Mouse (Mus musculus) mature B cell (primary cell): Measurements from ENCODE around the gene Cntnap5a.

Source experiments
- in situ Hi-C: fragments of 300-500 bp; cut with MboI; formaldehyde crosslinking; loops from 2 replicates; pipeline ENCODE4 v1.14.3; 2019

Gene Cntnap5a

DNA sequence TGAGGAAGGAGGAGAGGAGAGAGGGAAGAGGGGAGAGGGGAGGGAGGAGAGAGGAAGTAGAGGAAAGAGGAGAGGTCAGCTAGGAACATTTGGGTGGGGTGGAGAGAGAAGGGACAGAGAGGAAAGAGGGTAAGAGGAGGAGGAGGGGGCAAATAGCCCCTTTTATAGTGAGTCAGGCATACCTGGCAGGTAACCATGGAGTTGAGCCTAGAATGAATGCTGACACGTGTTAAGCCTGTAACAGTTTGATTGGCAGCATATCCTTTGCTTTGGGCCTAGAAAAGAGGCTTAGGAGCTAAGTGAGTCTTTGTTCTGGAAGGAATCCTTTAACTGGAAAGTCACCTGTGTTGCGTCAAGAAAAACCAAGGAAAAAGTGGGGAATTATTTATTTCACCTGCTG is 681.6 kb downstream of the Cntnap5a start:
- in situ Hi-C loops: no loop called here

DNA sequence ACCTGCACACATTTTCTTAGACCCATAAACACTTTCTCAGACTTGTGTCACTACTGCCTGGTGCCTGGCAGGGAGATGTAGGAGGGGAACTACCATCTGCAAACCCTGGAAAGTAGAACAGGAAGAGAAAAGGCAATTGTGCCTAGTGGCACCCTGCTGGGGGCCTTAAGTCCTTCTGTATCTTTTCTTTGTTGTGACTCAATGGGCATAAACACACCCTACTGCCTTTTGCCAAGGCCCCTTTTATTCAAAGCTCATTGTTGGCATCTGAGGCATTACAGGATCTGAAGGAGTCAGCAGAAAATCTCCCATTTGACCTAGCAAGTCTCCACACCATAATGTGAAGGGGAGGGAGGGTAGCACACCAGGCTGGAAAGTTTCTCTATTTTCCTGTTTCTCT is 682.2 kb downstream of the Cntnap5a start:
- in situ Hi-C loops: no loop called here

DNA sequence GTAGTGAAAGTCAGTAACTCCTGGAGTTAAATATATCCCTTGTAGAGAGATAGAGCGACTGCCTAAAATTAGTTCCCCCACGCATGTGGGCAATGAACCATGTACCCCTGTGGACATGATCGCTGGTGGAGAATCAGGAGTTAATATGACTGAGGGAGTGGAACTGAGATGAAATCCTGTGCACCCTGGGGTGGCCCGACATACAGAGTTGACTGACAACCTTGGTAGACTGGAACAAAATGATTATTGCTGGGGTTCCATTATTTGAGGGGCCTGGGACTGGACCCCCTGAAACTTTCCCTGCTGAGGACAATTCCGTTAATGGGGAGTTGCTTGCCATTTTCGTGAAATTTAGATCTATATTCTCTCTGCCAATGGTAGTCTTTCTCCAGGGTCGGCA is 683.0 kb downstream of the Cntnap5a start:
- in situ Hi-C loops: no loop called here

DNA sequence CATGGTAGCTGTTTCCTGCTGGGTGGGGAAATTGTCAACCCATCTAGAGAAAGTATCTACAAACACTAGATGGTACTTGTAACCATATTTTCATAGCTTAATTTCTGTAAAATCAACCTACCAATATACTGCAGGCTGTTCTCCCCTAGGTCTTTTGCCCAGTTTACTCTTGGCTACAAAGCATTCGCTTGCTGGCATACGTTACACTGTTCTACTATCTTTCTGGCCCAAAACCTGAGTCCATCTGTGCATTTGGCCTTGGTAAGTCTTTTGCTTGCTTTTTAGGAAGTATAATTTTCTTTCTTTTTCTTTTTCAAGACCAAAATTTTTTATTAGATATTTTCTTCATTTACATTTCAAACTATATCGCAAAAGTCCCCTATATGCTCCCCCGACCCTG is 686.3 kb downstream of the Cntnap5a start:
- in situ Hi-C loops: no loop called here

DNA sequence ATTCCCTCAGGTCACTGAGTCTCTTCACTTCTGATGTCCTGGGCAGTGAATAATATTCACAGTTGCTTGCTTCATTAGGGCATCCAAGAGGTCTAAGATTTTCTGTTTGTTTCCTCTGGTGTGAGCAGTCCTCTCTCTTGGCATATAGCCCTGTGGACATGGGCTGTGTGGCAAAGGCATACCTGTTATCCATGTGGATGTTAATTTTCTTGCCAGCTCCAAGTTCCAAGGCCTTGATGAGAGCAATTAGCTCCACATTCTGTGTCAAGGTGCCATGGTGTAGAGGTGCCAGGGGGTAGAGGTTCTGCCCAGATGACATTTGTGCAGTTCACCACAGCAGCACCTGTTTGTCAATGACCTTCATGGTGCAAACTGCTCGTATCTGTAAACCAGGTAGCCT is 689.0 kb downstream of the Cntnap5a start:
- in situ Hi-C loops: no loop called here

DNA sequence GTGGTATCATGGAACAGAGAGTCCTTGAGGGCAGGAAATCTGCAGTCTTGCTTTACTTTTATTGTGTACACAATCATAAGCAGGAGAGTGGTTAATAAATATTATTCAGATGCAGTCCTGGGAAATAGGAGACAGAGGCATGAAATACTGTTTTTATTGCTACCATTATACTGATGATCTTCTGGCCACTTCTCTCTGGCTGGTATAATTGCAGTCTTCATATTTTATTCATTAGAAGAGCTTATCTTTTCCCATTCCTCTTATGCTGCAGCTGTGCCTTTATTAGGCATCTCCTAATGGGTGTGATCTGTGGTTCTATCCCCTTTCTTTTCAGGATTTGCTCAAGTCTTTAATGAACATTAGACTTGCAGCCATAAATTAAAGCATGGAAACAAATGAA is 707.8 kb downstream of the Cntnap5a start:
- in situ Hi-C loops: no loop called here

DNA sequence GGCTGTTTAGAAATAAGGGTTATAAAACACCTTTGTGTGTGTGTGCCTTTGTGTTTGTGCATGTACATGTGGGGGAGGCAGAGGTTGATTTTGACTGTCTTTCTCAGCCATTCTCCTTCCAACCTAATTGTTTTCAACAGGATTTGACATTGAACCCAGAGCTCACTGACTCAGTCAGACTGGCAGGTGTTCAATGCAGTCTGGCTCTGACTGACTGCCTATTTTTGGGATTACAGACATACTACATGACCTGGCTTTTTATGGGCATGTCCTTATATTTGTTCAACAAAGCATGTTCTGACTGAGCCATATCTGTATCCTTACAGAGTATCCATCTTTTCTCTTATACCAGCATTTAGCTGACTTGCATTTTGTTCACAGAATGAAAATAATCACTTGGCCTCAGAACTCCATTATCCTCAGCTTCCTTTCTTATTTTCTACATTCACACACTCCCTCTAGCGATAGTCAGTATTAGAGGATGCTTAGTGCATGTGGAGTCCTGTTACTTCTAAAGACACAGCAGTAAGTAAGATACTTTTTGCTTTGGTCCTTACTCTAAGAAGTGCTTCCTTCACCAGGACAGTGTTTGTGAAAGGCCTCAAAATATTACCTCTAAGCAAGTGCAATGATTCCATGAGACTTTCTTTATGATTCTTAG is 717.6 kb downstream of the Cntnap5a start:
- in situ Hi-C loops: no loop called here

DNA sequence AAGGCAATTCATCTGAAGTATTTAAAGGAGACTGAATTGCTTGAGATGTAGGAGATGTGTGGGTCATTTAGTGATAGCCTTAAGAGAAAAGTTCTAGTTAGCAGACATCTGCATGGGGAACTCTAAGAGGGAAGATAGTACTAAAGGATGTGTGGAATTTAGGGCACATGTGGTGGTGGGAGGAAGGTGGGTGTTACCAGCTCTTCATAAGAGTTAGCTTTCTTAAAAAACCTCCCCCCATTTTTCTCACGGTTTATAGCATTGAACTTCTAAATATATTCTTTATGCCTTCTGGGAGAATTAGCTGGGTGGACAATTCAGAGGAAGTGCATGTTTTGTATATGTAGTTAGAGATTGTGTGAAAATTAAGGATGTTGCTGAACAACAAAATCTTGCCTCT is 725.3 kb downstream of the Cntnap5a start:
- in situ Hi-C loops: no loop called here

DNA sequence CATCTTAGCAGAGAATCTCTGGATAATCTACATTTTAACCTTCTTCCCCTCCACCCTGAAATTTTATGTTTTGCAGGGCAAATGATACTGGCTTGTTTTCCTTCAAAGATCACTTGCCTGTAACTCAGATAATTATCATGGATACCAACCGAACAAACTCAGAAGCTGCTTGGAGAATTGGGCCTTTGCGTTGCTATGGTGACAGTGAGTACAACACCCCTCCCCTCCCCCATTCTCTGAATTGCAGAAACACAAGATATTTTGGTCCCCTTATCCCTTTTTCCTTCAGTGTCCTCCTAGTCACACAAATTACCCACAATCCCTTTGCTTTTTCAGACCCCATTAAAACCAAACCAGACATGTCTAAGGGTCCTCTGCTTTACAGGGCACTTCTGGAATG is 743.8 kb downstream of the Cntnap5a start:
- in situ Hi-C loops: no loop called here

DNA sequence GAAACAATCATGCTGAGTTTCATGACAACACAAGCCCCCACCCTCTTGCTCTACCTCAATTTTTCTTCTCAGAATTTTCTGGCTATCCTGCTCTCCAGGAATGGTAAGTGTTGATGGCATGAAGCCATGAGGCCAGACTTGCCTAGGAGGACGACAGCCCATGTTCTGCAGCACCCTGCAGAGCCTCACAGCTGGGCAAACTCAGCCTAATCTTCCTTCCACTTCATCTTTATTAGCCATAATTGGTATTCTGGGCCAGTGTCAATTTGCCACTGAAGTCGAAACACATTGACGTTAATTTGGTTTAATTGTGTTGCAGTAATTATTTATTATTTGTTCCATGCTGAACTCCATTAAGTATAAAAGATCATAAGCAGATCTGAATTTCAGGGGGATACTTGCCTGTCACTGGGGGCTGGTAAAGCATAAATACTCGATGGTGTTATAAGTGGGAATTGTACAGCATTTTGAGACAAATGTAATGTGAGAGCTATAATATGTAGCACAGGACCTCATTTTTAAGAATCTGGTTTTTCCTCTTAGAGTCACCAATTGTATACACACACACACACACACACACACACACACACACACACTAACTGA is 770.7 kb downstream of the Cntnap5a start:
- in situ Hi-C loops: no loop called here

DNA sequence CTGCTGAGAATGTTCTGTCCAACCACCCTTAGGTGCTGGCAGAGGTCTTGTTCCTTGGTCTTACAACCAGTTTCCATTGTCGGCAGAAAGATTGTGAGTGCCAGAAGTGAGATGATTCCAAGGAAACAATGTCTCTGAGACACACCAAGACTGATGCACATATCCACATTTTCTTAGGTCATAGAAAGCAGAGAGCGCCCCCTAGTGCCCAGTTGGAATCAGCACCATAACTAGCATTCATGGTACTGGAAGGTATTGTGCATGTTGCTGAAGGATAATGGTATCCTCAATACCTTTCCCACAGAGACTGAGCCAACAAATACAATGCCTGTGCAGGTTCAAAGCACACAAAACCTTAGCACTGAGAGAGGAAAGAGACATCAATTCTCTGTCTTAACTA is 793.1 kb downstream of the Cntnap5a start:
- in situ Hi-C loops: no loop called here

DNA sequence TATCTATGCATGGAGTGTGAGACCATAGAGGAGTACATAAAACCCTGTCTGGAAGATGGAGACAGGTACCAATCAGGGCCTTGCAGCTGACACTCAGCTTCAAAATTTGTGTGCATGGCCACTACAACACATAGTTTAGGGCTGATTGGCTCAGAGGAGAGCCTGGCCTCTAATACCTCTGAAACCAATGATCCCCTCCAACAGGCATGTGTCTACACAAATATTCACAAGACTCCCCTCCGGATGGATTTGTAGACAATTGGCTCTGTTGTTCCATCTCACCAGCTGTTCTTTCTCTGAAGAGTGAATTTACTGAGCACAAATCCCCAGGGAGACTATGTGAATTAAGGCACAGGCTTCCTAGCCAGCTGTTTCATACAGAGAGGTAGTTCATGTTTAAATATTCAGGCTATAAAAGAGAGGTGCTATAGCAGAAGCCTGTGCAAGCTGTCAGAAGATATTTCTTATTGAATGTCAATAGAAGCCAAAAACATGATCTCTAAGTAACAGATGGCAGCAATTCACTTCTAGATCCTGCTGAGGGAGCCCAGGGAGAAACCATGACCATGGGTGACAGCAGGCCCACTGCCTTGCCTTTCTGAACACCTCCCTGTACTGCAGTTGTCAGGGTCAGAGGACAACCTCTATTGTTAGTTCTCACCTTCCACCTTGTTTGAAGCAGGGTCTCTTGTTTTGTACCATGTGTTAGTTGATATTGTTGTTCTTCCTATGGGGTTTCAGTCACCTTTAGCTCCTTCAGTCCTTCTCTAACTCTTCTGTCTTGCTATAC is 804.4 kb downstream of the Cntnap5a start:
- in situ Hi-C loops: no loop called here

DNA sequence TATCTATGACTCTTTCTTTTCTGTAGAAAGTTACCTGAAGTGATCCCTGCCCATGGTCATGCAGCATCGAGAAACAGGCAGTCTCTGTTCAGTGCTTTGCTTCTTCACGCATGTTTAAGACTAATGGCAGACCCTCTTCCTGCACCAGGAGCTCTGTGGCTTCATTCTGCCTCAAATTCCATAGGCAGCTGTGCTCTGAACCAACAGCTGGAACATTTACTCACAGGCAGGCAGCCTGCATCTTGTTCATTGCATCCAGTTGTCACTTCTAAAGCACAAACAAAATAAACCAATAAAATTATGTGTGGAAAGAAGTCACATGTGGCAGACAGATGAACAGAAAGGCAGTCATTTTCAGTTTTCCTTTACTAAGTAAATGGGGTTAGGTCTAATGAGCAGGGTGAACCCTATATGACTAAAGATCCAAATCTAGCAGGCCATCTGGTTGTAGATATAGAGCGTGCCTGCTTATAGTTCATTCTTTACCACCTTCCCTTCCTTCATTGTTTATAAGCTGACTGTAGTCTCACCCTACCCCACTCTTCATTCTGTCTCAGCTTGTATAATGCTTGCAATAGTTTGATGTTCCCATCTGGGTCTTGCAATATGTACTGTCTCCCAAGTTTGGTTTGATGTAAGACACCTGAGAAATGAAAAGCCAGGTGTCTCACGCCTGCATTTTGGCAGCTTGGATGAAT is 893.6 kb downstream of the Cntnap5a start:
- in situ Hi-C loops: no loop called here

DNA sequence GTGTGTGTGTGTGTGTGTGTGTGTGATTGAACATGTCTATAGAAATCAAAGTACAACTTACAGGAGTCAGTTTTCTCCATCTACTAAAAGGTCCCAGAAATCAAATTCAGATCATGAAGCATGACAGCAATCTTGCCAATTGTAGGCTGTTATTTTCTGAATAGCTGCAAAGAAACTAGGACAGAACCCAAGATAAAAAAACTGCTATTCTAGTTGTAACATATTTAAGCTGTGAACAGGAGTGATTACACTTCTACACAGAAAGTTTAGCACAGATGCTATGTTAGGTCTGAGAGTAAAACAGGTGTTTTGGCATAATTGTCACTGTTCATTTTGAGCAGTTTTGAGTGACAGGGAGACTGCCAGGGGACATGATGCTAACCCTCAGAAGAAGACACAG is 931.7 kb downstream of the Cntnap5a start:
- in situ Hi-C loops: no loop called here
